Comparison of ENCODE assay signal across 19 mouse cellular contexts in genomic region chr12:29868295-29868694, GRCm38 (mm10).
A peak's percentile ranks its signal among the peaks of the same experiment; 100 is the strongest.
DNase-seq lines count a peak whose midpoint lies in the region; ATAC-seq and TF ChIP-seq lines count a peak whose summit lies in the region.
"Had no signal": no experiment of that assay in that cellular context is flagged by ENCODE, and none has a peak within 500 bp of the region (broad histone marks: within the 10 kb centered on the region; RNA-seq: fewer than 3 reads in every experiment).

No protein-coding gene starts in this region.

- no peaks in the 10 kb centered on the region for H3K9me3 ChIP-seq in forebrain, embryonic 14.5 days (replicated peaks; ENCODE audit: control insufficient read depth, low read length)
- H3K9me3 ChIP-seq in forebrain, embryonic 13.5 days (replicated peaks), result no peaks in the 10 kb centered on the region
- H3K9me3 ChIP-seq: limb, embryonic 15.5 days; stomach, embryonic 15.5 days had no signal

- H3K9ac ChIP-seq in forebrain, embryonic 14.5 days (ENCODE audit: low read length), result no peak overlapping the region
- H3K9ac ChIP-seq in forebrain, embryonic 13.5 days, result no peak overlapping the region; the same call in 1 of the 2 replicates
- H3K9ac ChIP-seq: limb, embryonic 15.5 days; stomach, embryonic 15.5 days had no signal

- no peak for TF ChIP-seq POLR2A in brain, embryonic 14.5 days (IDR thresholded peaks at IDR 0.05; ENCODE audit: borderline replicate concordance, extremely low read depth, insufficient read depth, insufficient read length, poor library complexity, severe bottlenecking)

- no peaks in the 10 kb centered on the region for H3K27me3 ChIP-seq in forebrain, embryonic 14.5 days (replicated peaks; ENCODE audit: control insufficient read depth, insufficient read depth, low read length)
- no peaks in the 10 kb centered on the region for H3K27me3 ChIP-seq in forebrain, embryonic 13.5 days
- H3K27me3 ChIP-seq: limb, embryonic 15.5 days; stomach, embryonic 15.5 days had no signal

- no peak overlapping the region for H3K4me2 ChIP-seq in forebrain, embryonic 14.5 days (ENCODE audit: low read length)
- H3K4me2 ChIP-seq in forebrain, embryonic 13.5 days, result no peak overlapping the region
- H3K4me2 ChIP-seq: limb, embryonic 15.5 days; stomach, embryonic 15.5 days had no signal

- H3K27ac ChIP-seq in forebrain, embryonic 14.5 days (ENCODE audit: low read depth, low read length), result 0 out of 2 replicates have a peak overlapping the region, but pooled peaks have one; percentile 4
- no peak overlapping the region for H3K27ac ChIP-seq in forebrain, embryonic 13.5 days
- H3K27ac ChIP-seq: limb, embryonic 15.5 days; macrophage; stomach, embryonic 15.5 days had no signal

- DNase-seq in forebrain, embryonic 14.5 days (ENCODE audit: low spot score), result peak; percentile 47
- DNase-seq in layer of hippocampus, postnatal 10 days (ENCODE audit: low spot score in 2 of 2), result peak; percentile 46 to 52
- DNase-seq in layer of hippocampus, adult 9-10 months (ENCODE audit: low spot score), result no peak
- peak; percentile 72 for DNase-seq in MN1 (ENCODE audit: low spot score)
- peak; percentile 55 for DNase-seq in brain, embryonic 14.5 days (ENCODE audit: low read depth)
- no peak for DNase-seq in T-cell, adult 2 months (ENCODE audit: low spot score)
- DNase-seq in yolk sac, embryonic 10.5 days (ENCODE audit: low spot score), result no peak
- DNase-seq: B cell, adult 2 months; cerebellum, adult 11 months; gastrocnemius, postnatal 25 days; heart, postnatal 14 days; kidney, postnatal 14 days; lung, adult 2 months; spleen, adult 18-20 months had no signal

- peaks cover 6% of the 10 kb centered on the region; the same call in 1 of the 2 replicates for H3K36me3 ChIP-seq in forebrain, embryonic 14.5 days (ENCODE audit: control insufficient read depth, insufficient read depth, low read length)
- peaks cover 12% of the 10 kb centered on the region for H3K36me3 ChIP-seq in forebrain, embryonic 13.5 days (ENCODE audit: poor library complexity, severe bottlenecking)
- H3K36me3 ChIP-seq: limb, embryonic 15.5 days; stomach, embryonic 15.5 days had no signal

- no peak for ATAC-seq in forebrain, embryonic 14.5 days
- no peak for ATAC-seq in forebrain, embryonic 13.5 days
- ATAC-seq: intestine, embryonic 16.5 days had no signal

- no peak overlapping the region for H3K4me3 ChIP-seq in forebrain, embryonic 14.5 days (ENCODE audit: low read depth, low read length)
- H3K4me3 ChIP-seq in forebrain, embryonic 13.5 days, result no peak overlapping the region
- H3K4me3 ChIP-seq: limb, embryonic 15.5 days; stomach, embryonic 15.5 days had no signal

- 66% methylated on average over 4 of the region's 4 CpGs for WGBS in forebrain, embryonic 14.5 days
- 76% methylated on average over 4 of the region's 4 CpGs for WGBS in forebrain, embryonic 13.5 days

- TF ChIP-seq CTCF in brain, embryonic 14.5 days (IDR thresholded peaks at IDR 0.05; ENCODE audit: borderline replicate concordance, extremely low read depth, insufficient read depth, insufficient read length), result no peak

- H3K4me1 ChIP-seq in forebrain, embryonic 14.5 days (ENCODE audit: control insufficient read depth, insufficient read depth, low read length), result peaks cover 20% of the 10 kb centered on the region
- H3K4me1 ChIP-seq in forebrain, embryonic 13.5 days, result peaks cover 27% of the 10 kb centered on the region
- H3K4me1 ChIP-seq: stomach, embryonic 15.5 days had no signal

Comparison
In these comparisons a context has a peak if more than half of its experiments do, and no peak if none do; other contexts are left out.
1. DNase-seq: peak in forebrain, embryonic 14.5 days (single experiment), layer of hippocampus, postnatal 10 days (2 of 2), MN1 (single experiment) and brain, embryonic 14.5 days (single experiment); none in layer of hippocampus, adult 9-10 months (single experiment), T-cell, adult 2 months (single experiment) and yolk sac, embryonic 10.5 days (single experiment).